Mouse (Mus musculus) gonadal fat pad, adult 2 months (tissue): Measurements from ENCODE around the gene Ndel1. TPM values are rescaled to one million over a fixed set of nuclear protein-coding genes. Genes with fewer than 3 reads are reported as not detected.

Experiments used
- DNase-seq: peaks from one replicate; pipeline ENCODE4 v3.0.0-alpha.2; 2012; ENCODE audit warnings: low read depth
- polyA plus RNA-seq: library from polyadenylated mRNA; depleted of rRNA; stranded (reverse); fragments of >200 nt; gene quantifications from 2 replicates; pipeline ENCODE4 v1.2.3, GENCODE M21; 2012; rRNA removed

The Ndel1 gene
- polyA plus RNA-seq, 1 experiment: 82.3 TPM

DNA sequence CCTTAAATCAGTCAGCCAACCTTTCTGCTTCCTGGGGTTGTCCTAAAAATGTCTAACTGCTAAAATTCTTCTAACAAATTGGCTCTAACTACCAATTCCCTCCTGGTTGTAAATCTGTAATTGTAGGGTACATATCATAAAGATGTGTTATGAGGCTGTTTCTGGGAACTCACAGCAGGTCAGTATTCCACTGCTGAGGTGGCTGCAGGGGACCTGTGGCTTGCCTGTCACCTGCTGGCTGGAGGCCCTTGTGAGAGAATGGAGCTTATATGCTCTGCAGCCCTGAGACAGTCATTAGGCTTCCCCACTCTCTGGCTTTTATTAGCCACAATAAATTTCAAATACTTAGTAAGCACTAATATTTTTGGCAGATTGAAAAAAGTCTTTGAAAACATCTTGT is 92.8 kb downstream of the Ndel1 start:
- DNase-seq: no peak

DNA sequence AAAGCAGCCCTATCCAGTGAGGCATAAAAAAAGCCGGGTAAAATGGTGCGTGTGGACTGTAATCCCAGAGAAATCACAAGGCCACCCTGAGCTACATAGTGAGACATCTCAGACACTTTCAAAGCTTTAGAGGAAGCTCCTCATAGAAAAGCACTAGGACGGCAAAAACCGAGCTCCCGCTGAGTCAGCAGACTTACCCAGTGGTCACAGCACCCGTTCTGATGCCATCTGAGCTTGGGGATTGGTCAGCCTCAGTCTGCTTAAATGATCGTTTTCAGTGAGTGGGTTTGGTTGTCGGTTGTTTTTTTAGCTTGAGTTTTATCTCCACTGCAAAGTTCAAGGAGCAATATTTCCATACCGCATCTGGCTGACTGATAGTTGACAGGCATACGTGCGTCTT is 93.7 kb downstream of the Ndel1 start:
- DNase-seq: no peak

DNA sequence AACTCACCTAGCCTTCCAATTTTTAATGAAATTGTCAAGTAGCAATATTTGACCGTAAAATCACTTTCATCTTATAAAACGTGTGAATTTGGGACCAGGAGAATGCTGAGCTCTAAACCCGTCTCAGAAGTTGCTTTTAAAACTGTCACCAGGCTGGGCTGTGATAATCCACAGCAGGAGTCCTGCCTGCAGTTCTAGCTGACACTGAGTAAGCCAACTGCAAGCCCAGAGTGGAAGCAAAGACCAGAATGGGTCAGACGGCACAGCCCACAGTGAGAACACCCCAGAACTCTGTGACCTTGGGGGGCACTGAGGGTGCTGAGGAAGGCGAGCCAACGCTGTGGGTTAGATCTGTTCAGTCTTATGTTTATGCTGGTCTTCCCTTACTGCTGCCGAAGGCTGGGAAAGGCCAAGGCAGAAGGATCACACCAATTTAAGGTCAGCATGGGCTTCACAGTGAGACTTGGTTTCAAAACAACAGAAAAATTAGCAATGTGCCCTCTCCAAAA is 95.5 kb downstream of the Ndel1 start:
- DNase-seq: no peak

Other genes with a start within 250 kb of the Ndel1 start
- 25.0 and 41.5 TPM in 2 replicates for gene Myh10, start 180.3 kb downstream of the Ndel1 start, polyA plus RNA-seq
- gene Rnf222, start 16.7 kb upstream of the Ndel1 start, polyA plus RNA-seq: 0.06 and 0.11 TPM in 2 replicates
- gene Rpl26, start 29.7 kb upstream of the Ndel1 start, polyA plus RNA-seq: 2,037 and 2,313 TPM in 2 replicates
- gene Odf4, start 55.2 kb upstream of the Ndel1 start, polyA plus RNA-seq: 1.7 and 1.8 TPM in 2 replicates
- 32.3 and 33.0 TPM in 2 replicates for gene Arhgef15, start 85.6 kb upstream of the Ndel1 start, polyA plus RNA-seq
- 69.9 and 77.5 TPM in 2 replicates for gene Slc25a35, start 96.3 kb upstream of the Ndel1 start, polyA plus RNA-seq
- 31.1 and 40.2 TPM in 2 replicates for gene Rangrf, start 103.3 kb upstream of the Ndel1 start, polyA plus RNA-seq
- gene Pfas, start 136.6 kb upstream of the Ndel1 start, polyA plus RNA-seq: 16.2 and 17.7 TPM in 2 replicates
- 38.6 and 39.8 TPM in 2 replicates for gene Ctc1, start 144.1 kb upstream of the Ndel1 start, polyA plus RNA-seq
- 3.1 and 5.1 TPM in 2 replicates for gene Aurkb, start 173.8 kb upstream of the Ndel1 start, polyA plus RNA-seq
- 18.4 and 23.5 TPM in 2 replicates for gene Borcs6, start 187.9 kb upstream of the Ndel1 start, polyA plus RNA-seq
- gene Tmem107, start 198.9 kb upstream of the Ndel1 start, polyA plus RNA-seq: 33.2 and 40.1 TPM in 2 replicates
- 97.7 and 139 TPM in 2 replicates for gene Vamp2, start 216.6 kb upstream of the Ndel1 start, polyA plus RNA-seq
- gene Per1, start 223.4 kb upstream of the Ndel1 start, polyA plus RNA-seq: 25.9 and 38.6 TPM in 2 replicates
- 0.11 and 0.24 TPM in 2 replicates for gene Hes7, start 248.5 kb upstream of the Ndel1 start, polyA plus RNA-seq